Mouse (Mus musculus) T-cell, adult 2 months (primary cell): ENCODE data around the gene Ppp1r3a.
"Not testable (repeated sequence)": the region's sequence is repeated elsewhere in the genome, so short reads cannot be mapped to it uniquely, and the experiment has no call there.

Source experiments
- DNase-seq: peaks from one replicate; pipeline ENCODE4 v3.0.0; 2022; ENCODE audit warnings: low spot score

Gene Ppp1r3a

DNA sequence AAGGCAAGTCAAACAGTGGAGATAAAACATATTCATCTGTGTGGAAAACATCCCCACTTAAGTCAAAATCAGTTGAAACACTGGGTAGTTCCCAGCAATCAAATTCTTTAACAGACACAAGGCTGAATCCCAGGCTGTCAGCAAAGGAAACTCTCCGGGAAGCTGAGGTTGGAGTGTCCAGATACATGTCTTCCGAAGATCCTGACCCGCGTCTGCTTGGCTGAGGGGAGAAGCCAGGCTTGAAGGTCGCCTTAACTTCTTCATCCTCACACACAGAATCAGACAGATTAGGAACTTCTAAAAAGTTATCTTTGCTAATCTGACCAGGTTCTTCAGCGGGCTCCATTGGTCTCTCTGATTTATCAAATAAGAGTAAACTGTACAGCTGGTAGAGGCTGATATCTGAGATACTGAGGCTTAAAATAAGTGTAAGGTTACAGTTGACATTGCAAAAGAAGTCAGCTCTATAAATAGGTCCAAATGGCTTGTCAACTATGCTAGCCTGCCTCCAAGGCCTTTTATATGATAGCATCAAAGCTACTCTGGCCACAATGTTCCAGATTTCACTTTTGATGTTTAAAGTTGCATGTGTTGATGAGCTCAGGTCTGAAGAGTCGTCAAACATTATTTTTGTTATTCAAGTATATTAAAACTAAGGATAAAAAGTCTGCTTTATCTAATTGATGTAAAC lies at the start of gene Ppp1r3a:
TSS of gene Ppp1r3a (minus strand) at position 374 of the 691 bp plus-strand sequence.
- DNase-seq, result no peak

DNA sequence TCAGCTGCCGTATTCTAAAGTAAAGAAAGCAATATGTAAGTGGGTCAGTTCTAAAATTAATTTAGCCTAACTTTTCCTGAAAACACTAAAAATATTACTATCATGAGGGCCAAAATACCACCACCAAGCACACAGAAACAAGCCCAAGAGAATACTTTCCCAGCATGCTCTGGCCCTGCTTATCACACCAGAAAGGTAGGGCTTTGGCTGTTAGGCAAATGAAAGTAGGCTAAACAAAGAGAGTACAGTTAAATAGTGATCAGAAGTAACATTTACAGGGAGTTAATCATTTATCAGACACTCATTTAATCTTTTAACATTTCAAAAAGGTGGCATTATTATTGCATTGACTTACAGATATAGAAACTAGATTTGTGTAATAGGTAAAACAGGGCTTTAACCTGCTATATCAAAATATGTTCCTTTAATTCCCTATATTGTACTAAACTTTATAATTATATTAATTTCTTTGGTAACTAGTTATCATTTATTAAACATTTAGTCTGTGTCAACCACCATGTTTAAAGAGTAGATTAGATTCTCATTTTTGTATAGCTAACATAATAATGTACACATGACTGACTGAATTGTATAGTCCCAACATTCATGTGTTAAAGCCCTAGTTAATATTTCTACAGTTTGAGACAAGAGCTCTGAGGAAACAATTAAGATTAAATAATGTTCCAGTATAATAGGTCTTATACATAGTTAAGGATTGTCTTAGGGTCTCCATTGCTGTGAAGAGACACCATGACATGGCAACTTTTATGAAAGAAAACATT lies 32.3 kb upstream of the Ppp1r3a start:
- no peak for DNase-seq

- no peak for DNase-seq
Observed at GRCm38 (mm10) chr6:14777920-14778319, 22.8 kb upstream of the Ppp1r3a start.

DNA sequence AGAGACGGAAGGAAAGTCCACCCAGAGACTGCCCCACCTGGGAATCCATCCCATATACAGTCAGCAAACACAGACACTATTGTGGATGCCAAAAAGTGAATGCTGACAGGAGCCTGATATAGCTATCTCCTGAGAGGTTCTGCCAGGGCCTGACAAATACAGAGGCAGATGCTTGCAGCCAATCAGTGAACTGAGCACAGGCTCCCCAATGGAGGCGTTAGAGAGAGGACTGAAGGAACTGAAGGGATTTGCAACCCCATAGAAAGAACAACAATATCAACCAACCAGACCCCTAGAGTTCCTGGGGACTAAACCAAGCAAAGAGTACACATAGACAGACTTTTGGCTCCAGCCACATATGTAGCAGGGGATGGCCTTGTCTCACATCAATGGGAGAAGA lies 16.6 kb upstream of the Ppp1r3a start:
- DNase-seq, result no peak

GRCm38 (mm10) chr6:14757486-14757885 lies 2.4 kb upstream of the Ppp1r3a start:
- DNase-seq, result no peak

DNA sequence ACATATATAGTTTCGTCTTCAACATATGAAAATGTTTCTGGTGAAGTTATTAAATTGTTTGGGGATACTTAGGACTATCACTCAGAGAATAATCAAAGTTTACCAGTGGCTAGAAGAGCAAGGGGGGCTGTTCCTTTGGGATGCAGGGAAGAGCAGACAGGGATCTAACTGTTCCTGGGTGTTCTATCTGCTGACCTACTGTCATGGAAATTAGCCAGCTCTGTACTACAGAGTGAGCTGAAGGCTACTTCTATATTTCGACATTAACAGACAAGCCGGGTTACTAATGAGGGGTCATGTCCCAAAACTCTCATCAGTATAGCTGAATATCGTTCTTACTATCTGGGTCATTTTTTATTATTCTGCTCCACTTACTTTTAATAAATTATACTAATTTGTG lies 1.6 kb downstream of the Ppp1r3a start:
- no peak for DNase-seq

- DNase-seq, result no peak
Observed at GRCm38 (mm10) chr6:14752211-14752610, 2.9 kb downstream of the Ppp1r3a start.

- no peak for DNase-seq
Observed at GRCm38 (mm10) chr6:14747000-14747399, 8.1 kb downstream of the Ppp1r3a start.

DNA sequence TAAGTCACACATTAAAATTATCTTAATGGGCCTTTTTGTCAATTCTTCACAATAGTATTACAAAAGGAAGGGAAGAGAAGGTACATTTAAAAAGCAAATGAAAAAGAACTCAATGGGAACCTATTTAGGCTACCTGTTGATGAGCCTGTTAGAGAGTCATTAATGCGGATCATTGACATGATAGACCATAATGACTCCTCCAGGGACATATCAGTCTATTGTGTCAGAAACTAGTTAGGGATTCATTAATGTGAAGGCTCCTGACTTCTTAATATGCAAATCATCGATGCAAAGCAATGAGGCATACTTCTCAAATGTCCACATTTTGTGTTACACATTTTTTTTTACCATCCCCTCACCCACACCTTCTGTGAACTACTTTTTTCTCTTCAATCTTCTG lies 19.1 kb downstream of the Ppp1r3a start:
- DNase-seq, result no peak

DNA sequence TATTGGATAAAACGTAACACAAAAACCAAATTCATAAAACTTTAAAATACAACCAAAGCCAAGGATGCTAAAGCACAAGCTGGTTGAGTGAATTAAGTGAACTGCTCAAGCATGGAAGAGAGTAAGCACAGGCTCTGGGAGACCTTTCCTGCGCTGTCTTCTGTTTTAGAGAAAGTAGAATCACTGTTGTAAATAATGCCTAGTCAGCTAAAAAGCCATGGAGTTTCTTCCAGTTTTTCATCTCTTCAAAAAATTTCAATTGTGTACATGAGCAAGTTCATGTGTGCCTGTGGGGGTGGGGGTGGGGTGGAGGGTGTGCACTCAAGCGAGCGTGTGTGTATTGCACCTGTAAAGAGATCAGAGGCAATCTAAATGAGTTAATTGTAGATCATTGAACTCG lies 24.1 kb downstream of the Ppp1r3a start:
- no peak for DNase-seq

DNA sequence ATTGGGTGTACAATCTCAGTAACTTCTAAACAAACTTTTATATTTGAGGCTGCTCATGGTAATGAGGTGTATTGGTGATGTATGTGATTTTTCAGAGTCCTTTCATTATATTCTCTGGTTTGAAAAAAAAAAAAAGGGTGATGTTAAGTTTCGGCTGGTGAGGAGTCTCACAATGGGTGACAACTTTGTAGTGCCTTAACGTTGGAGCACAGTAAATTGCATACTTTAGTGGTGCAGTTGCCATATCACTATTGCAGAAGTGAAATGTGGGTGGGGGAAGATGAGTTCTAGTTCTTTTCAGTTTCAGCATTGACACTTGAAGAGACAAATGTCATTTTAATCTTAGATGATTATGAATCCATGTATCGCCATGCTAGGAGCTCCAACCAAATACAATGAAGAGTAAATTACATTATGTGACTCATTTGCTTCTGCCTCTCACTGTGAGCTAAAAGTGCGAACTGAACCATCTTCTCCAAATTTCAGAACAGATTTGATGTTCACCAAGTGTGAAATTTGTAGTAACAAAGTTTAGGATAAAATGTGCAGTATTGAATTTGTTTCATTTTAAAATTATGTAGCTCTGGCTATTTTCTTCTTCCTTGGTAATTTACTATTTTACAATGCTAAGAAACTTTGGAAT lies 34.2 kb downstream of the Ppp1r3a start:
- DNase-seq, result no peak

GRCm38 (mm10) chr6:14720110-14720771 lies 34.8 kb downstream of the Ppp1r3a start:
- DNase-seq, result no peak

DNA sequence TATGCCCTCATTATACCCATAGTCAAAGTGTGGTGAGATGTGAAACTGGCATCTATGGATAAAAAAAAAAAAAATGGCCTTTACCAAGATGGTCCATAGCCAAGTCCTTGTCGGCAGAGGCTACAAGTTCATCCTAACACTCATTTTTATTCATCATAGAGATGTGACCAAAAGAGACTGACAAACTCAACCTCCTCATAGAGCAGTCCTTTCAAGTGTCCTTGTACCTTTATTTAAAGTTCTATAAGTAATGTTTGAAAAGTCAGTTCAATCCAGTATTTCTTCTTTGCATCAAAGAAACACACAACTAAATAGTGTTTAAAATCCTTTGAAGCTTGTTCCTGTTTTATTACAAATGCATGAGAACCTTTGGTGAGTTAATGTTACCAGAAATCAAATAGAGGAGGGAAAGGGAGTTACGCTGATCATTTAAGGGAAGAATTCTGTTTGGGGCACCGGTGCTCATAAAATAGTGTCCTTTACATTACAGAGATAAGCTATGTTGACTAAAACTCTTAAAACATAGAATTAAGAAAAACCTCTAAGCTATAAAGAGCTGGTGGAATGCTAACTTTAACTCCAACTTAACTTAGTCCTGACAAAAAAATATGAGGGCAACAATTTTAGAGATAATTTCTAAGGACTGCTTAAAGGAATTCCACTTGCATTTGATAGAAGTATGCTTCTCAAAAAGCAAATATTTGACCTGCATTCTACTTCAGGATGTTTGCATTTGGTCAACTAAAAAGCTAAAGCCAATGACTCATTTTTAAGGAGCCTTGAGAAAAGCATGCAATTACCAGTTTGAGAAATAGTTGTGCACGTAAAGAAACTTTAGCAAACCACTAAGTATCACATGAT lies 39.7 kb downstream of the Ppp1r3a start:
- no peak for DNase-seq

GRCm38 (mm10) chr6:14712146-14712545 lies 42.9 kb downstream of the Ppp1r3a start:
- no peak for DNase-seq

- no peak for DNase-seq
Observed at GRCm38 (mm10) chr6:14700030-14700429, 55.0 kb downstream of the Ppp1r3a start.

GRCm38 (mm10) chr6:14679231-14679887 lies 75.7 kb downstream of the Ppp1r3a start:
- not testable (repeated sequence) for DNase-seq

DNA sequence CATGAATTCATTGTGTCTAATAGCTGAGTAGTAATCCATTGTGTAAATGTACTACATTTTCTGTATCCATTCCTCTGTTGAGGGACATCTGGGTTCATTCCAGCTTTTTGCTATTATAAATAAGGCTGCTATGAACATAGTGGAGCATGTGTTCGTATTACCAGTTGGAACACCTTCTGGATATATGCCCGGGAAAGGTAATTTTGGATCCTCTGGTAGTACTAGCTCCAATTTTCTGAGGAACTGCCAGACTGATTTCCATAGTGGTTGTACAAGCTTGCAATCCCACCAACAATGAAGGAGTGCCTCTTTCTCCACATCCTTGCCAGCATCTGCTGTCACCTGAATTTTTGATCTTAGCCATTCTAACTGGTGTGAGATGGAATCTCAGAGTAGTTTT lies 86.1 kb downstream of the Ppp1r3a start:
- not testable (repeated sequence) for DNase-seq

GRCm38 (mm10) chr6:14667651-14668050 lies 87.4 kb downstream of the Ppp1r3a start:
- DNase-seq, result not testable (repeated sequence)
